Mouse (Mus musculus): Measurements from ENCODE around the gene Evx2. TPM values are rescaled to one million over a fixed set of nuclear protein-coding genes. Genes with fewer than 3 reads are reported as not detected.

Gene Evx2
- total RNA-seq, 2 experiments from 2014 or later: 0.07 TPM; not detected in 1

- DNase-seq: no peak
Observed at GRCm38 (mm10) chr2:74681594-74682531, 22.5 kb upstream of the Evx2 start.

- no peak for DNase-seq
Observed at GRCm38 (mm10) chr2:74680561-74681398, 21.4 kb upstream of the Evx2 start.

GRCm38 (mm10) chr2:74679980-74680379, 20.6 kb upstream of the Evx2 start:
- DNase-seq: no peak

GRCm38 (mm10) chr2:74679596-74679971, 20.2 kb upstream of the Evx2 start:
- no peak for DNase-seq

GRCm38 (mm10) chr2:74678891-74679595, 19.7 kb upstream of the Evx2 start, which contains the start of gene Hoxd11:
Gene Hoxd11 (plus strand): TSS chr2:74679557.
- no peak for DNase-seq

GRCm38 (mm10) chr2:74677106-74677505, 17.7 kb upstream of the Evx2 start:
- DNase-seq: peak; percentile 1

- DNase-seq: peak; percentile 1
Observed at GRCm38 (mm10) chr2:74676376-74677052, 17.2 kb upstream of the Evx2 start.

- peak; percentile 9 for DNase-seq
Observed at GRCm38 (mm10) chr2:74675666-74676282, 16.4 kb upstream of the Evx2 start.

- DNase-seq: no peak
Observed at GRCm38 (mm10) chr2:74674881-74675665, 15.7 kb upstream of the Evx2 start, which contains the start of gene Hoxd12. Gene Hoxd12 (plus strand): TSS chr2:74675013.

- no peak for DNase-seq
Observed at GRCm38 (mm10) chr2:74673835-74674425, 14.6 kb upstream of the Evx2 start.

GRCm38 (mm10) chr2:74672481-74673362, 13.4 kb upstream of the Evx2 start:
- DNase-seq: peak; percentile 73

- DNase-seq: no peak
Observed at GRCm38 (mm10) chr2:74671847-74672246, 12.5 kb upstream of the Evx2 start.

GRCm38 (mm10) chr2:74670632-74671188, 11.4 kb upstream of the Evx2 start:
- no peak for DNase-seq

- DNase-seq: no peak
Observed at GRCm38 (mm10) chr2:74669650-74670235, 10.4 kb upstream of the Evx2 start.

- DNase-seq: no peak
Observed at GRCm38 (mm10) chr2:74669230-74669578, 9.8 kb upstream of the Evx2 start.

GRCm38 (mm10) chr2:74668370-74669229, 9.2 kb upstream of the Evx2 start:
- DNase-seq: no peak

GRCm38 (mm10) chr2:74667842-74668357, 8.5 kb upstream of the Evx2 start, which contains the start of gene Hoxd13:
Gene Hoxd13 (plus strand): TSS chr2:74668310.
- no peak for DNase-seq

Measured in gastrocnemius, postnatal 10 days (tissue).